Mouse (Mus musculus): Measurements from ENCODE around the gene Galk1.
A peak's percentile ranks its signal among the peaks of the same experiment; 100 is the strongest.

The Galk1 gene

GRCm38 (mm10) chr11:116012262-116012947 lies at the start of gene Galk1:
Gene Galk1 (minus strand): TSS chr11:116012719.
- peak; percentile 91 for DNase-seq (ENCODE audit: low spot score)

- DNase-seq (ENCODE audit: low spot score): no peak
Observed at GRCm38 (mm10) chr11:116061641-116062415, 49.3 kb upstream of the Galk1 start.

DNA sequence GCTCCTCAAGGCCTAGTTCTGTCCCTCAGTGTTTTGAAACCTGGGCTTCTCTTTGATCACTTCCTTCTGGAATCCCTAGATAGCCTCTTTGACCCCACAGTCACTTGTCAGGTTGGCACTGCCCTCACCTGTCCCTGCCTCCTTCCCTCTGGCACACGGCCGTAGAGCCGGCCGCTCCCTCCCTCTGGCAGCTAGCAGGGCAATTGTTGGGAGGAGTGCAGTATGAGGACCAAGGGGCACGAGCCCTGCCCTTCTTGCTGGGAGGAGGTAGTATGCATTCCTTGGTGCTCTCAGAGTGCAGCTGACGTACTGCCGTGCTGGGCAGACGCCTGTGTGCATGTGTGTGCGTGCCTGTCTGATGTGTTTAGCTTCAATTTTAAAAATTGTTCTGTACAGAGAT lies 48.1 kb upstream of the Galk1 start:
- peak; percentile 86 for DNase-seq (ENCODE audit: low spot score)

DNA sequence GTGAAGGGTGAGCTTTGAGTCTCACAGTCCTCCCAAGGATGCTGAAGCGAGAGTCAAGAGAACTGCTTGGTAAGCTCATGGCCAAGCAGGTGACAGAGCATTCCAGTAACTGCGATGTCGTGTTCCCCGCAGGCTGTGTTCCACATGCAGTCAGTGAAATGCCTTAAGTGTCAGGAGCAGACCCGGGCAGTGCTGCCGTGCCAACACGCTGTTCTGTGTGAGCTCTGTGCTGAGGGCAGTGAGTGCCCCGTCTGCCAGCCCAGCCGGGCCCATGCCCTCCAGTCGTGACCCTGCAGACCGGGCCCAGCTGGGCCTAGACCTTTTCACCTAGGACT lies 47.1 kb upstream of the Galk1 start:
- DNase-seq (ENCODE audit: low spot score): no peak

GRCm38 (mm10) chr11:116058868-116059690 lies 46.6 kb upstream of the Galk1 start:
- no peak for DNase-seq (ENCODE audit: low spot score)

GRCm38 (mm10) chr11:116058022-116058614 lies 45.6 kb upstream of the Galk1 start:
- DNase-seq (ENCODE audit: low spot score): no peak

DNA sequence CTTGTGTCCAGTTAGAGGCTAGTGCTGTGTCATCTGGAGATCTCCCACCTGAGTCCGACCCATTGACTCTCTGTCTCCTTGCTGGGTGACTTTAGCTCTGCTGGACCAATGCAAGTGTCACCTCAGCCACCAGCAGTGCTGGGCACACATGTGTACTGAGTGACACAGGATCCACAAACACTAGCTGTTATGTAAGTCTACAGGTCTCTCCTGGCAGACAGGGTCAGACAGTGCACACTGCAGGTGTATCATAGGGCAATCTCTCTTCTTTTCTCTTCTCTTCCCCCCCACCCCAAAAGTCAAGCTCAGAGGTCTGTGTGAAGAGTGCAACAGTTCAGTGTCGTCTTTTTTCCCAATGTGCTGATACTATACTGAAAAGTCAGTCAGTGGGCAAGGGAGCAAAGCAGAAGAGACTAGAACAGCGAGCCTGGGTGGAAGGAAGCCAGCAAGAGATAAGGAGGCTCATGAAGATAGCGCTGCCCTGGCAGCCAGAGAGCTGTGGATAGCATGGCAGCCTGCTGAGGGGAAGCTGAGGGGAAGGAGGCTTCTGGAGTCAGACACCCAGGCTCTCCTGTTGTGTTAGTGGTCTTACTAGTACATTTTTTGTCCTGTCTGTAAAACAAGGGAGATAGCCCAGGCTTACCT lies 44.8 kb upstream of the Galk1 start:
- DNase-seq (ENCODE audit: low spot score): no peak

DNA sequence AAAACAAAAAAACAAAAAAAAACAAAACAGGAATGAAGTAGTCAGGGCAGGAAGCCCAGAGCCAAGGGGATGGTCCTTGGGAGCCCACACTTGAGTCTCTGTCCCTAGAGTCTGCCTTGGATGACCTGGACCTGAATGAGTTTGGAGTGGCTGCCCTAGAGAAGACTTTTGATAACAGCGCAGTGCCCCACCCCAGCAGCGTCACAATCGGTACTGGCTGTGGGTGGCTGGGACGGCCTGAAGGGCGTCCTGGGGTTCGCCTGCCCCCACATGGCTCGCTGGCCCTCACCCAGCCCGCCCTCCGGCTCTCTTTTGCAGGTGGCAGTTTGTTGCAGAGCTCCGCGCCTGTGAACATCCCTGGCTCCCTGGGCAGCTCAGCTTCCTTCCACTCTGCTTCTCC lies 43.4 kb upstream of the Galk1 start:
- no peak for DNase-seq (ENCODE audit: low spot score)

DNA sequence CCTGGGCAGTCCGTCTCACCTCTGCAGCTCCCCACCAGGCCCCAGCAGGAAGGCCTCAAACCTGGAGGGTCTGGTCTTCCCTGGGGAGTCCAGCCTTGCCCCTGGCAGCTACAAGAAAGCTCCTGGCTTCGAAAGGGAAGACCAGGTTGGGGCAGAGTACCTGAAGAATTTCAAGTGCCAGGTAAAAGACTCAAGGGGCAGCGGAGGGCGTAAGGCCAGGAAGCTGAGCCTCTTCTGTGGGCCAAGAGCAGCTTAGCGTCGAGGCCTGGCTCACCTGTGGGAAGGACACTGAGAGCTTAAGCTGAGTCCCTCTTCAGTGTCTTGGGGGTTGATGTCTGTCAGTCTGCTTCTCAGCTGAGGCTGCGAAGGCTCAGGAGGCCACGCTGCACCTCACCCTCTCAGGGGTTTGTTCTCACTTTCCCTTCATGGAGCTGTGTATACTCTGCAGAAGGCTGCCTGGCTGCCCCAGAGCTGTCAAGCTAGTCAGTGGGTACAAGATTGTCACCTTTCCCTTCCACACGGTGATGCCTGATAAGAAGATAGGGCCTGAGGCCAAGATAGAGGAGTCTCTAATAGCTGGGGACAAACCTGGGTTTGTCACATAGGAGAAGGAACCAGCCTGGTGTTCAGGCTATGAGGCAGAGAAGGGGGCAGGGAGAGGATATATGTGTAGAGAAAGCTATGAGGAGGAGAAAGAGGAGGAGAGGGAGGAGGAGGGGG lies 41.2 kb upstream of the Galk1 start:
- peak; percentile 72 for DNase-seq (ENCODE audit: low spot score)

GRCm38 (mm10) chr11:116050196-116050595 lies 37.7 kb upstream of the Galk1 start:
- peak; percentile 33 for DNase-seq (ENCODE audit: low spot score)

- DNase-seq (ENCODE audit: low spot score): peak; percentile 41
Observed at GRCm38 (mm10) chr11:116049610-116050009, 37.1 kb upstream of the Galk1 start.

DNA sequence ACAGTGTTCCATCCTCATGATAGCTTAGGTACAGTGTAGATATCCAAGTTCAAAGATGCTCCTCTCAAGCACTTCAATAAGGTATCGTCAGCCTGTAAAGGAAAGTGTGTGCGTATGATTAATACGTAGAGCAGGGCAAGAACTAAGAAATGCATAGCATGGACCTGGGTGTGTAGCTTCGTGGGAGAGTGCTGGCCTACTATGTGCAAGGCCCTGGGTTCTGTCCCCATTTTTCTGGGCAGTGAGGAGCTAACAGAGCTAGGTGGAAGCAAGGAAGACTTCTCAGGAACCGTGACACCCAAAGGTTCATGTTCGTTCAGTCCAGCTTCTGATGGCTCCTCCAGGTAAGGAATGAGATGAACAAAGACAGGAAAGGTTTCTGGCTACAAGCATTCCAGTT lies 32.7 kb upstream of the Galk1 start:
- no peak for DNase-seq (ENCODE audit: low spot score)

DNA sequence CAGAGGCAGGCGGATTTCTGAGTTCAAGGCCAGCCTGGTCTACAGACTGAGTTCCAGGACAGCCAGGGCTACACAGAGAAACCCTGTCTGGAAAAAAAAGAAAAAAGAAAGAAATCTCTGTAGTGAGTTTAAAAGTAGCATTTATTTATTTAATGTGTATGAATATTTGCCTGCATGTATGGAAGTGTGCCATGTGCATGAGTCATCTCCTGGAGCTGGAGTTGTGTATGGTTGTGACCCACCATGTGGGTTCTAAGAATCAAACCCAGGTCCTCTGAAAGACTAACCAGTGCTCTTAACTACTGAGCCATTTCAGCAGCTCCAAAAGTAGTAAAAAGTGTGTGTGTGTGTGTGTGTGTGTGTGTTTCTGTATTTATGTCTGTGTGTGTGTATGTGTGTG lies 30.8 kb upstream of the Galk1 start:
- DNase-seq (ENCODE audit: low spot score): no peak

DNA sequence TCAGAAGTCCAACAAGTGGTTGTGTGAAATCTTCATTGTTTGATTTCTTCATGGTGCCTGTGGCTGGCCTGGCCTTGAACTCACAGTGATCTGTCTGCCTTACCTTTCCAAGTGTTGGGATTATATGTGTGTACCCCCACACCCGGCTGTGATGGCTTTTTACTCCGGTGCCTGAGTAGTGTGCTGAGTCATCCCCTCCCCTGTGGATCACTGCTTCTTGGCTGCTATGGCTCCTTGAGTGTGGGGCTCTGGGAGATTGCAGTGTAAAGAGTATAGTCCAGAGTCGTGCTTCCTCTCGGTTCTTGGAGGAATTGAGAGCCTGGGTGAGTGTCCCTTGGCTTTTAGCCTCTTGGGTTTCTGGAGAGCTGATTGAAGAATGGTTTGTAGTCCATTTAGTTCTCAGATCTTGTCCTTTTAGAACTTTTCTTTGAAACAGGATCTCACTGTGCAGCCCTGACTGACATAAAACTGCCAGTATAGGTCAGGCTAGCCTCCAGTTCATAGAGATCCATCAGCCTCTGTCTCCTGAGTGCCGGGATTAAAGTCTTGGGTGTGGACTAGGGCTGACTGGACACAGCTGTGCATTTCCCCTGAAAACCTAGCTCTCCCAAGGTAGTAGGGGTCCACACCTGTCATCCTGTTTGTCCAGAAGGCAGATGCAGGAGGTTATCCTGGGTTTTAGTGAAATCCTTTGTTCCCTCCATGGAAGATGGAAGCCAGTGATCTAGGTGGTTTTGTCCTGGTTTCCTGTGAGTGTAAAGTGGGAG lies 30.0 kb upstream of the Galk1 start:
- no peak for DNase-seq (ENCODE audit: low spot score)

GRCm38 (mm10) chr11:116041833-116042232 lies 29.3 kb upstream of the Galk1 start:
- DNase-seq (ENCODE audit: low spot score): no peak

DNA sequence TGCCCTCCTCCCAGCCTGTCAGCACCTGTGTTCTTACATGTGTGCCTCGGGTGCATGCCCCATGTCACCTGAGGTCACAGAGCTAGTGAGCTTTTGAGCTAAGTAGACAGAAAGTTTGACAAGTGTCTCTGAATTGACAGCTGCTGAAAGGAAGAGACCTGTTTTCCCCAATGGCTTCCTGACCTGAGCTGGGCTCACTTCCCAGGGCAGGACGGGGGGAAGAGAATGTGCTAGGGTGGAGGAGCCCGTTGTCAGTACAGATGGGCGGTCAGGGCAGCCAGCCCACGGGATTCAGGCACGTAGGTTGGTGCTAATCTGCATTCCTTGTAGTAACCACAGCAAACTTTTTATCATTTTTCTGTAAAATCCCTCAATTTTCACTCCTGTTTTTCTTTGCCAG lies 28.1 kb upstream of the Galk1 start:
- DNase-seq (ENCODE audit: low spot score): no peak

DNA sequence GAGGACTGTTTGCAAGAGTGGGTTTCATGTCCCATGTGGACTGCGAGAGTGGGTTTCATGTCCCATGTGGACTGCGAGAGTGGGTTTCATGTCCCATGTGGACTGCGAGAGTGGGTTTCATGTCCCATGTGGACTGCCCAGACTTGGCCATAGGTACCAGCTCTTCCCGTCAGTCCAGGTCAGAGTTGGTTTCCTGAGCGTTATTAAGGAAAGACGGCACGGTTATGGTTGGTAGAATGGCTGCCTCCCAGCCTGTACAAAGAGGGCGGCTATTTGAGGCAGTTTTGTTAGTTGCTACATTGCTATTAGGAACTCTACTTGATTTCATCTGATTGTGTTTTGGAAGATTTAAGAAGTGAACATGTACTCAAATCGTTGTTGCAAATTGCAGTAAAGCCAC lies 25.3 kb upstream of the Galk1 start:
- DNase-seq (ENCODE audit: low spot score): no peak

DNA sequence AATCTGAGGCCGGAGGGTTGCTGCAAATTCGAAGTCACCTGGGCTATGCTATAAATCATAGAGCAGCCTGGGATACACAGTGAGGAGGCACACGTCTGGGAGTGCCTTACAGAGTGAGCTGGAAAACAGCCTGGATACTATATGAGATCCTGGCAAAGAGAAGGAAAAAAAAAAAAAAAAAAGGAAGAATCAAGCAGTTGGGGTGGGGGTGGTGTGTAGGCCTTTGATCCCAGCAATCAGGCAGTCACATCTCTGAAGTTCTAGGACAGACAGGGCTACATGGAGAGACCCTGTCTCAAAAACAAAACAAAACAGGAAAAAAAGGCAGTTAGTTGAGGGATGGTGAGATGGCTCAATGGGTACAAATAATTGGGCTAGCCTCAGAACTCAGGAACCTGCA lies 24.2 kb upstream of the Galk1 start:
- no peak for DNase-seq (ENCODE audit: low spot score)

DNA sequence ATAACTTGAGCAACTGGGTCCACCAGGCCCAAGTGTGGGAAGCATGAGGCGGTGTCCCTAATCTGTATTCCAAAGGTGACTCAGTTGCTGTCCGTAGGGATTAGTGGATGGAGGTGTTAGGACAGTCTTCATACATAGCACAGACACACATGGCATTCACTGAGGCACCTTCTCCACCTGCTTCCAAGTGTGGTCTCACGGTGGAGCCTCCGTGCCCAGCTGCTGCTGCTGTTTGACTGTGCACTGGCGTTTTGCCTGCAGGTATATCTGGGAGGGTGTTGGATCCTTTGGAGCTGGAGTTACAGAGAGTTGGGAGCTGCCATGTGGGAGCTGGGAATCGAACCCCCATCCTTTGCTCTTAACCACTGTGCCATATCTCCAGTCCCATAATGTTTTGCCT lies 22.1 kb upstream of the Galk1 start:
- DNase-seq (ENCODE audit: low spot score): no peak

All from lung, postnatal 25 days (tissue).